Mouse (Mus musculus) kidney, embryonic 14.5 days (tissue): ENCODE results near the gene Mfsd4b4. TPM values are rescaled to one million over a fixed set of nuclear protein-coding genes. Genes with fewer than 3 reads are reported as not detected.
"Not testable (repeated sequence)": the region's sequence is repeated elsewhere in the genome, so short reads cannot be mapped to it uniquely, and the experiment has no call there.

ENCODE experiments used
- ATAC-seq: fragments of 200-750 bp; cut with Nextera tagmentation; 2 replicates; pipeline ENCODE4 v1.8.0; 2017; ENCODE audit warnings: moderate number of reproducible peaks, mild to moderate bottlenecking, moderate TSS enrichment, moderate library complexity; ENCODE audit not compliant: low FRiP score, low TSS enrichment
- H3K27ac ChIP-seq: fragments of 300-500 bp; sonication (generic); 2 replicates; pipeline ENCODE4 v1.5.1; 2014; ENCODE audit warnings: low read depth, mild to moderate bottlenecking, low read length, moderate library complexity, mixed read lengths
- H3K27me3 ChIP-seq: fragments of 300-500 bp; sonication (generic); 2 replicates; pipeline ENCODE4 v1.6.1; 2014; ENCODE audit warnings: mild to moderate bottlenecking, low read length; ENCODE audit not compliant: control insufficient read depth, insufficient read depth
- H3K36me3 ChIP-seq: fragments of 300-500 bp; sonication (generic); 2 replicates; pipeline ENCODE4 v1.6.1; 2014; ENCODE audit warnings: low read length, mixed read lengths; ENCODE audit not compliant: control insufficient read depth, insufficient read depth
- H3K4me1 ChIP-seq: fragments of 300-500 bp; sonication (generic); 2 replicates; pipeline ENCODE4 v1.6.1; 2014; ENCODE audit warnings: low read length, mixed read lengths; ENCODE audit not compliant: control insufficient read depth, insufficient read depth
- H3K4me2 ChIP-seq: fragments of 300-500 bp; sonication (generic); replicated peaks from 2 replicates; pipeline ENCODE4 v1.6.1; 2014; ENCODE audit warnings: low read depth, mild to moderate bottlenecking, low read length
- H3K4me3 ChIP-seq: fragments of 300-500 bp; sonication (generic); 2 replicates; pipeline ENCODE4 v1.5.1; 2014; ENCODE audit warnings: mild to moderate bottlenecking, low read length
- H3K9ac ChIP-seq: fragments of 300-500 bp; sonication (generic); 2 replicates; pipeline ENCODE4 v1.6.1; 2014; ENCODE audit warnings: low read depth, mild to moderate bottlenecking, low read length, moderate library complexity
- H3K9me3 ChIP-seq: fragments of 300-500 bp; sonication (generic); 2 replicates; pipeline ENCODE4 v1.6.1; 2016; ENCODE audit warnings: low read length; ENCODE audit not compliant: control insufficient read depth
- WGBS: fragments of 180-500 bp; shearing (Covaris S2); extraction: QIAGEN DNeasy Blood & Tissue Kit; methylation state at CpG from one replicate; pipeline ENCODE4 v1.1.7; 2014; 5-methylcytosine and 5-hydroxymethylcytosine counted together
- polyA plus RNA-seq: library from polyadenylated mRNA; unstranded; fragments of >200 nt; fragmentation: Nextera tagmentation; extraction: Ambion mirVana; gene quantifications from 2 replicates; pipeline ENCODE4 v1.2.1, GENCODE M21; 2014

Mfsd4b4 gene
- polyA plus RNA-seq = 2.9 and 5.6 TPM in 2 replicates

GRCm38 (mm10) chr10:39898874-39899371 is at the start of gene Mfsd4b4:
TSS of gene Mfsd4b4 (minus strand) at chr10:39899238.
- H3K4me3 ChIP-seq = peak within 1 kb of the TSS; percentile 75
- 0 out of 2 replicates have a peak, but pooled peaks cover 2% of the 10 kb centered on the region for H3K9me3 ChIP-seq
- under 1% methylated on average over 40 of the region's 41 CpGs for WGBS
- H3K36me3 ChIP-seq = no peaks in the 10 kb centered on the region
- H3K9ac ChIP-seq = peak within 1 kb of the TSS; percentile 85
- H3K27me3 ChIP-seq = no peaks in the 10 kb centered on the region
- H3K4me1 ChIP-seq = peaks cover 7% of the 10 kb centered on the region; the same call in 1 of the 2 replicates
- peak; percentile 99 for ATAC-seq
- H3K27ac ChIP-seq = peak within 1 kb of the TSS; percentile 89
- peak within 1 kb of the TSS; percentile 68 for H3K4me2 ChIP-seq

- H3K4me2 ChIP-seq, H3K27me3 ChIP-seq, H3K27ac ChIP-seq, H3K36me3 ChIP-seq, H3K9me3 ChIP-seq, H3K4me3 ChIP-seq, H3K9ac ChIP-seq, H3K4me1 ChIP-seq, ATAC-seq: not testable (repeated sequence)
- 92% methylated on average over 3 of the region's 3 CpGs for WGBS
These were observed 48.2 kb upstream of the Mfsd4b4 start for GRCm38 (mm10) chr10:39947195-39947594.

- H3K4me1 ChIP-seq = no peaks in the 10 kb centered on the region
- no peaks in the 10 kb centered on the region for H3K27me3 ChIP-seq
- WGBS = 80% methylated on average over 7 of the region's 7 CpGs
- H3K9ac ChIP-seq = no peak overlapping the region
- H3K36me3 ChIP-seq = no peaks in the 10 kb centered on the region
- H3K4me2 ChIP-seq = no peak overlapping the region
- no peak for ATAC-seq
- no peak overlapping the region for H3K4me3 ChIP-seq
- no peak overlapping the region for H3K27ac ChIP-seq
- H3K9me3 ChIP-seq = no peaks in the 10 kb centered on the region
These were observed 37.5 kb upstream of the Mfsd4b4 start for GRCm38 (mm10) chr10:39936553-39936952.

- Histone ChIP-seq H3K9me3 (no peaks in the 10 kb centered on the region), H3K36me3 (no peaks in the 10 kb centered on the region), H3K4me3 (peak within 1 kb of the TSS; percentile 44), H3K9ac (peak within 1 kb of the TSS; percentile 58), H3K4me1 (no peaks in the 10 kb centered on the region), H3K27me3 (peaks cover 12% of the 10 kb centered on the region), H3K4me2 (peak within 1 kb of the TSS; percentile 89), H3K27ac (no peak within 1 kb of the TSS)
- WGBS = under 1% methylated on average over 40 of the region's 41 CpGs
- ATAC-seq = peak; percentile 77
These were observed 27.6 kb upstream of the Mfsd4b4 start, which contains the start of gene Mfsd4b2 for GRCm38 (mm10) chr10:39926616-39927139. TSS of gene Mfsd4b2 (minus strand) at chr10:39926923.

- 71% methylated on average over 8 of the region's 8 CpGs for WGBS
These were observed 25.5 kb upstream of the Mfsd4b4 start for GRCm38 (mm10) chr10:39924556-39924955.

GRCm38 (mm10) chr10:39912616-39913015 is 13.6 kb upstream of the Mfsd4b4 start:
- H3K9ac ChIP-seq = no peak overlapping the region
- H3K27me3 ChIP-seq = no peaks in the 10 kb centered on the region
- H3K4me2 ChIP-seq = no peak overlapping the region
- H3K4me1 ChIP-seq = no peaks in the 10 kb centered on the region
- no peaks in the 10 kb centered on the region for H3K9me3 ChIP-seq
- ATAC-seq = no peak
- no peaks in the 10 kb centered on the region for H3K36me3 ChIP-seq
- no peak overlapping the region for H3K4me3 ChIP-seq
- no peak overlapping the region for H3K27ac ChIP-seq

More at GRCm38 (mm10) chr10:39924556-39924955, 25.5 kb upstream of the Mfsd4b4 start:
- H3K4me1 ChIP-seq, H3K27ac ChIP-seq, H3K9ac ChIP-seq, H3K36me3 ChIP-seq, H3K4me2 ChIP-seq, H3K9me3 ChIP-seq, H3K4me3 ChIP-seq, ATAC-seq: not testable (repeated sequence)
- H3K27me3 ChIP-seq = peaks cover 12% of the 10 kb centered on the region

GRCm38 (mm10) chr10:39908768-39909441 is 9.9 kb upstream of the Mfsd4b4 start:
- Histone ChIP-seq H3K9me3 (no peaks in the 10 kb centered on the region), H3K9ac (no peak overlapping the region), H3K4me1 (no peaks in the 10 kb centered on the region), H3K4me2 (no peak overlapping the region), H3K4me3 (no peak overlapping the region), H3K36me3 (no peaks in the 10 kb centered on the region), H3K27me3 (no peaks in the 10 kb centered on the region), H3K27ac (no peak overlapping the region)
- WGBS = 70% methylated on average over 13 of the region's 13 CpGs
- ATAC-seq = no peak

- Histone ChIP-seq H3K27ac (no peak overlapping the region), H3K36me3 (no peaks in the 10 kb centered on the region), H3K4me2 (no peak overlapping the region), H3K9ac (no peak overlapping the region), H3K9me3 (no peaks in the 10 kb centered on the region), H3K27me3 (no peaks in the 10 kb centered on the region), H3K4me1 (no peaks in the 10 kb centered on the region), H3K4me3 (no peak overlapping the region)
- WGBS = 52% methylated on average over 10 of the region's 10 CpGs
- no peak for ATAC-seq
These were observed 8.0 kb upstream of the Mfsd4b4 start for GRCm38 (mm10) chr10:39906799-39907658.
